Mouse (Mus musculus) left cerebral cortex, postnatal 36 days (tissue): ENCODE results near the gene Ift46. TPM values are rescaled to one million over a fixed set of nuclear protein-coding genes. Genes with fewer than 3 reads are reported as not detected.
"Not testable (repeated sequence)": the region's sequence is repeated elsewhere in the genome, so short reads cannot be mapped to it uniquely, and the experiment has no call there.

Source experiments
- DNase-seq, 2 experiments: peaks; one replicate each; pipeline ENCODE4 v3.0.0; 2021 to 2022; ENCODE audit warnings: low spot score in 2 of 2, mixed read lengths in 1 of 2
- intact Hi-C: fragments of 180-260 bp; cut with DNase I; formaldehyde crosslinking; loops from one replicate; pipeline ENCODE4 v1.15.1; 2025
- total RNA-seq, 2 experiments: library from RNA; stranded (reverse); gene quantifications; 2 replicates each; pipeline ENCODE4 v1.2.3; 2021

The Ift46 gene
- total RNA-seq, 2 experiments from 2014 or later, result 65.0 to 72.9 TPM

DNA sequence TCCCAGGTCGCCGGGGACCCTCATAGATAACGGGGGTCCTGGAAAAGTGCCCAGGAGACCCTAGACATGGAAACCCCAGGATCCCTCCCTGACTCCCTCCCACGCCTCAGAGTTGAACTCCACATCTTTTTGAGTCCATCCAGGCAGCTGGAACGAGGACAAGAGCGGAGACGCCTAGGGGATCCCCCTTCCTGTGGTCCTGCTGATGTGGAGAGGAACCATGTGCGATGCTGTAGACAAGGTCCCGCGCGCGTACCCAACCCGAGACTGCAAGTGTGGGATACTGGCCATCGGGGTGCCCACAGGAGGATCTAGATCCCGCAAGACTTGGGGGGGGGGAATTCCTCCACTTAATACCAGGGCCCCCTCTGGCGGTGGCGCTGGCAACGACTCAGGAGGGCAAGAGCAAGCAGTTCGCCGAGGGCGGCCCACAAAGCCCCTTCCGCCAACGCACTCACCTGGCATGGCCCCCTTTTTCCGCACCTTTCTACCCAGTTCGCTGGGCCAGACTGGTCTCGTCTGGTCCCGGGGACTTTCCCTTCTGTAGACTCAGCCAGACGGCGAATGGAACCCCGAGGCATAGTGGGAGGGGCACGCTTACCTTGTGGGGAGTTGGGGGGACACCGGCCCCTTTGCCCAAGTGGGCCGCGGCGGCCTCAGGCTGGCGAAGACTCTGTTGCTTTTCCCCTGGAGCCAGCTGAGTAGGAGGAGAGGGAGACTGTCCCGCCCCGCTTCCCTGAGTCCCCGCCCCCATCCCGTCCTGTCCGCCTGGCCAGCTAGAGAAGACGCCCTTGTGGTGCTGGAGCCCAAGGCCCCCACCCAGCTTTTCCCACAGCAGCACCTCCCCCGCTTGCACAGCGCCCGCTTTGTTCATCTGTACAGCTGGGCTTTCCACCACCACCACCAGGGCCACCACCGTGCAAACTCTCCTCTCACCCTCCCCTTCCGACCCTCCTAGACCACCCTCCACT is 32.9 kb upstream of the Ift46 start, which contains the start of gene Phldb1:
Phldb1 (minus strand) TSS at position 675 of the 971 bp plus-strand sequence.
- intact Hi-C loops, result loop anchor here (5.0 kb wide), 1 partner anchor 78 kb away; no protein-coding TSS in a partner anchor

DNA sequence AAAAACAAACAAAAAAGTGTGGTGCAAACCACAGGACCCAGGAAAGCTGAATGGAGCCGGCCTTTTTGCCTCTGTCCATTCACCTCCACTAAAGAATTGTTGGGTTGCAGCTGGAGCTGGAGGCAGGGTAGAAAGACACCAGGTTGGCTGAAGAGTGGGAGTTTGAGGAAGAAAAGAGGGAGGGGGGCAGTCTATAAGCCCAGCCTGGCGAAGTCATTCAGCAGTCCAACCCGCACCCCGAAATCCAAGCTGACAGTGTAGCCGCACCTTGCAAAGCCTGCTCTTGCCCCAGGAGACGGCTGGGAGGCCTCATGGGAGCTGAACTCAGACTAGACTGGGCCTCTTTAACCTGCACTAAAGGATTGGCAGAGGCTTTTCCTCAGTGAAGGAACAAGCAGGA is 31.8 kb upstream of the Ift46 start:
- DNase-seq, result no peak
- intact Hi-C loops, result loop anchor here (5.0 kb wide), 1 partner anchor 79 kb away; no protein-coding TSS in a partner anchor

More for the DNA sequence above, 32.9 kb upstream of the Ift46 start, which contains the start of gene Phldb1:
- no peak for DNase-seq

DNA sequence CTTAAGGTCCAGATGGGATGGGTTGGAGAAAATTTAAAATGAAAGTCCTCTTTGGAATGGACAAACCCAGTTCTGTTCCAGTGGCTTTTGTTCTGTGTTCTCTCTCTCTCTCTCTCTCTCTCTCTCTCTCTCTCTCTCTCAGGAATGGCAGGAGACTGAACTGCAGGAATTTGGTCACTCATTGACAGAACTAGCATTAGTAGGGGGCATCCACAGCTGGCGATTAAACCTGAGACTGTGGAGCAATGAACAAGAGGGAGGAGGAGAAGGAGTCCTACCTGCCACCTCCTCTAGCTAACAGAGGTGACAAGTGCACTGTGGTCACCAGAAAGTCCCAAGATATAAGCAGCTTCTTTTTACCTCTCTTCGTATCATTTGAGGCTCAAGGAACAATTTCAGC is 31.4 kb upstream of the Ift46 start:
- no peak for DNase-seq
- intact Hi-C loops, result loop anchor here (5.0 kb wide), 1 partner anchor 79 kb away; no protein-coding TSS in a partner anchor

DNA sequence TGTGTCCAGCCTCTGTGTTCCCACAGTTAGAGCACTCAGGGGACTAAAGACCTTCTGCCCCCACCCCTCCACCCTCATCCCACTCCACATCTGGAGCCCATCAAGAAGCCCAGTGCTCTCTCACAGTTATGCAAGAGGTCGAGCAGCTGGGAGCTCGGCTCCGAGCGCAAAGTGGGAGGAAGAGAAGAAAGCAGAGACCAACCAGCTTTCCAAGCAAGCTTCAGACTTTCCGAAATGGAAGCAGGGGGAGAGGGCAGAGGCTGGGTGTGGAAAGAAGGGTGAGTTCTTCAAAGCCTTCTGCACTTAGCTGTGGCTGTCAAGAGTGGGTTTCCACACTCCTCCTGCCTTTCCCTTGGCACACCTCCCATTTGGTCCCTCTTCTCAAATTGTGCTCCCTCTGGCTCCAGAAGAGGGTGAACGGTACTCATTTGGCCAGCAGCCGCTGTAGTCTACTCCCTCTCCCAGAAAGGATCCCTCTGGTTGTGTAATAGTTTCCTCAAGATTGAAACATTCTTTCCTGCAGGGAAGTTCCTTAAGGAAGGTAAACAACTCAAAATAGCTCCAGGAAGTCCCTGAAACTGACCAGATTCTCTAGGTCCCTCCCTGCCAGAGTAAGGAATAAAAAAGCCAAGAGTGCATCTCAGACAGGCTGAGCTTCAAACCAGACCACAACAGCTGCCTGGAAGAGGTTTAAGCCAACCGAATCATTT is 30.3 kb upstream of the Ift46 start:
- intact Hi-C loops, result loop anchor here (5.0 kb wide), 1 partner anchor 80 kb away; no protein-coding TSS in a partner anchor
- DNase-seq, result no peak

GRCm38 (mm10) chr9:44740663-44741192 is 27.0 kb upstream of the Ift46 start:
- DNase-seq, result no peak
- intact Hi-C loops, result no loop called here

- intact Hi-C loops, result no loop called here
- DNase-seq, result no peak
Observed at GRCm38 (mm10) chr9:44745371-44745770, 22.3 kb upstream of the Ift46 start.

- no peak for DNase-seq
- intact Hi-C loops, result no loop called here
Observed at GRCm38 (mm10) chr9:44746666-44747065, 21.0 kb upstream of the Ift46 start.

DNA sequence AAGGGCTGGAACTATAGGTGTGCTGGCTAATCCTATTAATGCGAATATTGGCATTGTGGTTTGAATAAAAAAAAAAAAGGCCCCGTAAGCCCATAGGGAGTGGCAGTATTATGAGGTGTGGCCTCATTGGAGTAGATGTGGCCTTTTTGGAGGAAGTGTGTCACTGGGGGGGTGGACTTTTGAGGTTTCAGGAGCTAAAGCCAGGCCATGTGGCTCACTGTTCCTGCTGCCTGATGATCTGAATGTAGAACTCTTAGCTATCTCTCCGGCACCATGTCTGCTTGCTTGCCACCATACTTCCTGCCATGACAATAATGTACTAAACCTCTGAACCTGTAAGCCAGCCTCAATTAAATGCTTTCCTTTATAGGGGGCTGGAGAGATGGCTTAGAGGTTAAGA is 20.4 kb upstream of the Ift46 start:
- DNase-seq, result no peak
- intact Hi-C loops, result no loop called here

DNA sequence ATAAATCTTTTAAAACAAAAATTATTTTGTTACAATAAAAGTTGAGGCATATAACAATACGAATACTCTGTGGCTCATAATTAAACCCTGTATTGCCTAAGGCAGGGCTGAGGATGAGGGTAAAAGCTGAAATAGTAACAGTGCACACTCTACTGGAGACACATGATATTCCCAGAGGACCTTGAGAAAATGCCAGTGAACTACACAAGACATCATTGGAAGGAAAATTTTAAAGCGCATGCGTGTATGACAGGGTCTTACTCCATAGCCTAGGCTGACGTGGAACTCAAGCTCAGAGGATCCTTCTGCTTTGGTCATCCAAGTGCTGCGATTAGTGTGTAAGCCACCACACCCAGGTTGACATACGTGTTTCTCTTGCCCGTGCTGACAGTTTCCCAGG is 19.2 kb upstream of the Ift46 start:
- intact Hi-C loops, result no loop called here
- DNase-seq, result no peak

DNA sequence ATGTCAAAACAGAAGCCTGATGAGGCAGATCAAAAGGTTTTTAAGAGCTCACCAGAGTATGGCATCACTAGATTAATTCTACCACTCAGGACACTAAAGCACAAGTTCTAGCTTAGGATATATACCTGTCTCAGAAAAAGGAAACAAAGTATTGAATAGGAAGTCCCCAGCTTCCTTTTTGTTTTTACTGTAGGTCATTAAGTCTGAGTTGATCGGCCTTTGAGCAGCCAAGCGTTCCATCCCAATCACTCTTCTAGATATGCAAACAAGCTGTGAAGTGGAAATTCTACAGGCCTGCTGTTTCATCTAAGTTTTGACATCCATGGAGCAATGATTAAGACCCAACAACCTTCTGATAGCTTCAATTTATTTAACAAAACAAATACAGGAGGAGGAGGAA is 6.8 kb upstream of the Ift46 start:
- DNase-seq, result no peak
- intact Hi-C loops, result no loop called here

DNA sequence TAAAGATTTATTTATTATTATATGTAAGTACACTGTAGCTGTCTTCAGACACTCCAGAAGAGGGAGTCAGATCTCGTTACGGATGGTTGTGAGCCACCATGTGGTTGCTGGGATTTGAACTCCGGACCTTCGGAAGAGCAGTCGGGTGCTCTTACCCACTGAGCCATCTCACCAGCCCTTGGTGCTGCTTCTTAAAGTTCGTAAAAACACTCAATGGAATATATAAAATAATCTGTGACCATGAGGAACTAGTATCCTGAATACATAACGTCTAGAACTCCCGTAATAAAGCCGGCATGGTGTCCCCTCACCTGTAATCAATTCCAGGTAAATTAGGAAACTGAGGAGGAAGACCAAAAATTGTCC is 304 bp downstream of the Ift46 start:
- intact Hi-C loops, DNase-seq: not testable (repeated sequence)

DNA sequence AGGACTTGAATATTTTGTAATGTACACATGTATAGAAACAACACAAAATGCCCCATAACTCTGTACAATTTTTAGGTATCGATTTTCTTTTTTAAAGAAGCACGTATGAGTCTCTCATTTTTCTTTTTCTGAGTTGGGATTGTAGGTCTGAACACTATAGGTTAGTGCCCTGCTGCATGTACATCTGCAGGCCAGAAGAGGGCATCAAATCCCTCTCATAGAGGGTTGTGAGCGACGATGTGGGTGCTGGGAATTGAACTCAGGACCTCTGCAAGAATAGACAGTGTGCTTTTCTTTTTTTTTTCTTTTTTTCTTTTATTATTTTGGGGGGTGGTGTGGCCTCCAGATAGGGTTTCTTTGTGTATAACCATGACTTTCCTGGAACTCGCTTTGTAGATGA is 3.7 kb downstream of the Ift46 start:
- intact Hi-C loops, result no loop called here
- DNase-seq, result no peak

- intact Hi-C loops, result no loop called here
- no peak for DNase-seq
Observed at GRCm38 (mm10) chr9:44772392-44772749, 4.7 kb downstream of the Ift46 start.

DNA sequence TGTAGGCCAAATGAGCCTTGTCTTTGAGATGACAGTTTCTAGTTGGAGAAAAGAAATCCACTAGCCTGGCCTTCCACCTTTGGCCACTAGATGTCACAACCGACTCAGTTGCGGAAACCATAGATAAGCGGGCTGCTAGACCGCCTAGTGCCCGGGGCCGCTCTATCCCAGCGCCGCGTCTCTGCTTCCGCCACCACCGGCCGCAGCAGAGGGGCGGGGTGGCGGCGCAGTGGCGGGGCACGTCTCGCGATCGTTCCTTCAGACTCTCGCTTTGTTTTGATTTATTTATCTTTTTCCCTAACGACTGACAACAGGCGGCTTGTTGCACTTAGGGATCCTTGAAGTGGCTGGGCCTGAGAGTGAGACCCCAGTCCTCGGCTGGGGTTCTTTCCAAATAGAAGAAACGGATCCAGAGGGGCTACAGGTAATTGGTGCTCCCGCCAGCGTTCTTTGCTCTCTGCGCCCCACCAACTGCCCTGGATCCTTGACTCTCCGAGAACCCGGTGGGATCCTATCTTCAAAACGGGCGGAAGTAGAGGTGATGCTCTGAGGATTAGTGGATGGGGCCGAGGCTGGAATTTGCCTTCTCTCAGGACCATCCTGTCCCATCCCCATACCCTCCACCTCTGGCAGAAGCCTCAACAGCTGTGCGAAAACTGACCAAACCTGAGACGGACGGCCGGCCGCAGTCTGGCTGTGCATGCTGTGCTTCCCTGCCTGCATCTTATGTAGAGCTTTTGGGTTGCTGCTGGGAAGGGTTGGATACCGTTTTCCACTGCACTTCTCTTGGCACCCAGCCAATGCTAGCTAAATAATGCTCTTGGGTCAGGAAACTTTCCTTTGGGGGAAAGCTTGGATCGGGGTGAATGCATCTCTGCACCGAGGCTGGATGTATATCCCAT is 5.3 kb downstream of the Ift46 start:
- DNase-seq, result peak; percentile 88 to 89
- intact Hi-C loops, result no loop called here

DNA sequence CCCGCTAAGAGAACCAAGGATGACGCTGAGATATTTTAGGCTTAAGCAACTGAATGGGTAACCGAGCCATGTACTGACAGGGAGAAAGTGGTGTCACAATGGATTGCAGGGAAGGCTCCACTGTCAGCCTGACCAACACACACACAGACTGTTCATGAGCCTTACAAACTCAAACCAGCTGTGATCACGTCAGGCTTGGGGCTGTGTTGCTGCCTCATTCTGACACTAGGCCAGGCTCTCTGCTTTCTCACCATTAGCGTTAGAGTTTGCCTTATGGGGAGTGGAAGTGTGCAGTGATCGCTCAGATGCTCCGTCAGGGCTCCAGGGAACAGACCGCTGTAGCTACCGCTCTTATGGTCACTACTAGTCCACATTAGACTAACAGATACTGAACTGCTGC is 25.1 kb downstream of the Ift46 start:
- DNase-seq, result no peak
- intact Hi-C loops, result no loop called here

DNA sequence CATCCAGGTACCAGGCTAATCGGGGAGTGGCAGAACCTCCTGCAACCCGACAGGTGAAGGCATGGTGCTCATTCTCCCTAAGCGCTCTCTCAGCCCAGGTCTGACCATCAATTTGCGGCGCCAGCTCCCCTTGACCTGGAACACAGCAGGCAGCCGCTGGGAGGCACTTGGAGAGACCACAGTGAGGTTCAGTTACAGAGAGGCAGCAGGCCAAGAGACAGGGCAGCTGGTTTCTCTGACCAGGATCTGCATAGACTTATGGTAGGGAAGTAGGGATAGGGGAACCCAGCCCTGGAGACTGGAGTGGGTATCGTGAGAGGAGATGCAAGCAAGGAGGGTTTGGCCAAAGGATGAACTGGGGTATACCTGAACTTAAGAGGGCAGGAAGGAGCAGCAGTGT is 30.6 kb downstream of the Ift46 start:
- intact Hi-C loops, result no loop called here
- no peak for DNase-seq

GRCm38 (mm10) chr9:44799102-44799957 is 31.6 kb downstream of the Ift46 start, which contains the start of gene Tmem25:
Tmem25 (minus strand) TSS chr9:44799307.
- DNase-seq, result peak; percentile 89 to 91
- intact Hi-C loops, result no loop called here

GRCm38 (mm10) chr9:44799958-44800324 is 32.2 kb downstream of the Ift46 start:
- intact Hi-C loops, result no loop called here
- no peak for DNase-seq
